Mouse (Mus musculus) T-cell, adult 2 months (primary cell): ENCODE results near the gene Gsg1l.

Experiments
- DNase-seq: peaks from one replicate; pipeline ENCODE4 v3.0.0; 2022; ENCODE audit warnings: low spot score

Gsg1l gene

GRCm38 (mm10) chr7:125983902-125984841, 98.0 kb downstream of the Gsg1l start:
- no peak for DNase-seq

- DNase-seq = no peak
Observed at GRCm38 (mm10) chr7:125979591-125979990, 102.6 kb downstream of the Gsg1l start.

- DNase-seq = no peak
Observed at GRCm38 (mm10) chr7:125976695-125977094, 105.5 kb downstream of the Gsg1l start.

GRCm38 (mm10) chr7:125975414-125975813, 106.8 kb downstream of the Gsg1l start:
- DNase-seq = no peak

- DNase-seq = no peak
Observed at GRCm38 (mm10) chr7:125973874-125974273, 108.3 kb downstream of the Gsg1l start.

- no peak for DNase-seq
Observed at GRCm38 (mm10) chr7:125972776-125973175, 109.4 kb downstream of the Gsg1l start.

- no peak for DNase-seq
Observed at GRCm38 (mm10) chr7:125972174-125972672, 110.0 kb downstream of the Gsg1l start.

- DNase-seq = no peak
Observed at GRCm38 (mm10) chr7:125969076-125969475, 113.1 kb downstream of the Gsg1l start.

GRCm38 (mm10) chr7:125966402-125967261, 115.6 kb downstream of the Gsg1l start:
- no peak for DNase-seq

- no peak for DNase-seq
Observed at GRCm38 (mm10) chr7:125964087-125964607, 118.1 kb downstream of the Gsg1l start.

- DNase-seq = no peak
Observed at GRCm38 (mm10) chr7:125959294-125960048, 122.7 kb downstream of the Gsg1l start.

- no peak for DNase-seq
Observed at GRCm38 (mm10) chr7:125958856-125959255, 123.4 kb downstream of the Gsg1l start.

- no peak for DNase-seq
Observed at GRCm38 (mm10) chr7:125954994-125955393, 127.2 kb downstream of the Gsg1l start.

- DNase-seq = no peak
Observed at GRCm38 (mm10) chr7:125954356-125954878, 127.8 kb downstream of the Gsg1l start.

GRCm38 (mm10) chr7:125953844-125954243, 128.4 kb downstream of the Gsg1l start:
- DNase-seq = no peak

- DNase-seq = no peak
Observed at GRCm38 (mm10) chr7:125951911-125952310, 130.3 kb downstream of the Gsg1l start.

- no peak for DNase-seq
Observed at GRCm38 (mm10) chr7:125948973-125949372, 133.2 kb downstream of the Gsg1l start.

- no peak for DNase-seq
Observed at GRCm38 (mm10) chr7:125945915-125946314, 136.3 kb downstream of the Gsg1l start.

GRCm38 (mm10) chr7:125944631-125945030, 137.6 kb downstream of the Gsg1l start:
- DNase-seq = no peak

- DNase-seq = no peak
Observed at GRCm38 (mm10) chr7:125943511-125943910, 138.7 kb downstream of the Gsg1l start.

GRCm38 (mm10) chr7:125942365-125943090, 139.7 kb downstream of the Gsg1l start:
- no peak for DNase-seq
